Mouse (Mus musculus): Measurements from ENCODE around the gene Prss57. TPM values are rescaled to one million over a fixed set of nuclear protein-coding genes. Genes with fewer than 3 reads are reported as not detected.
"Not testable (repeated sequence)": the region's sequence is repeated elsewhere in the genome, so short reads cannot be mapped to it uniquely, and the experiment has no call there.

Prss57 gene
- polyA plus RNA-seq, 1 experiment from 2014 or later, result 0.62 TPM

DNA sequence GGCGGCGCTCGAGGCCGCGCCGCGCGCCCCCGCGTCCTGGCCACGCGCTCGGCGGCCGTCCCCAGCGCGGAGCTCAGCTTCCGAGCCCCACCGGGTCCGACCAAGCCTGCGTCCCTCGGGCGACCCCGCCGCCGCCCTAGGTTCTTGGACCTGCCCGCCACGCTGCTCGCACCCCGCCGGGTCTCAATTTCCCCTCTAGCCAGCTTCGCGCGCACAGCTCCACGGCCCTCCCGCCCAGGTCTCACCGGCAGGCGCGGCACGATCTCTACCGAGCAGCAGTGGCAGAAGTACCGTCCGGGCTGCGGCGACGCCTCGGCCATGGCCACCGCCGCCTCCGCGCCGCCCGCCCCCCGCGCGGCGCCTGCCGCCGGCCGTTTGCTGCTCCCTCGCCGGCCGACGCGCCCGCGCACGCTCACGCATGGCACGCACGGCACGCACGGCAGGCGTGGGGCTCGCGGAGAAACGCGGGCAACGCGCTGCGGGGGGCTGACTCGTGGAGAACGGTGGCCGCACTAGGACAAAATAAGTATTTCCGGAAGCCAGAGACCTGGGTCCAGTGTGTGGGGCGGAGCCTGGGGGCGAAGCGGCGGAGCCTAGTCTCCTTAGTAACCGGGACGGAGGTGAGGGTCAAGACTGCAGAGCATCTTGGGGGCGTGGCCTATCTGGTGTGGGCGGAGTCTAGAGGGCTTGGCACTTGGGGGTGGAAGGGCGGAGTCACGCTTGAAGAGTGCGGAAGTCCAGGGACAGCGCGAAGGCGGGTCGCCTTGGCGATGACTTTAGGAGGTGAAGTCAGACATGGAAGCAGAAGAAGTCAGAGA is 24.0 kb downstream of the Prss57 start, which contains the start of gene Rnf126:
Gene Rnf126, minus strand, starts transcription at position 445 of the 818 bp plus-strand sequence.
- ATAC-seq, result peak; percentile 82
- peak within 1 kb of the TSS; percentile 71 for H3K4me2 ChIP-seq (ENCODE audit: low read length)
- peaks cover 31% of the 10 kb centered on the region for H3K4me1 ChIP-seq (replicated peaks; ENCODE audit: control insufficient read depth, insufficient read depth, low read length)
- H3K27ac ChIP-seq (ENCODE audit: low read length), result peak within 1 kb of the TSS; percentile 95
- peak within 1 kb of the TSS; percentile 94 for H3K9ac ChIP-seq (replicated peaks; ENCODE audit: low read depth, low read length)
- under 1% methylated on average over 100 of the region's 101 CpGs for WGBS
- H3K36me3 ChIP-seq (ENCODE audit: control insufficient read depth, insufficient read depth), result peaks cover 3% of the 10 kb centered on the region; the same call in 1 of the 2 replicates
- no peaks in the 10 kb centered on the region for H3K27me3 ChIP-seq (replicated peaks; ENCODE audit: control insufficient read depth, insufficient read depth, low read length)
- H3K4me3 ChIP-seq (replicated peaks; ENCODE audit: low read length), result peak within 1 kb of the TSS; percentile 94
- H3K9me3 ChIP-seq (ENCODE audit: control insufficient read depth, low read length), result no peaks in the 10 kb centered on the region

DNA sequence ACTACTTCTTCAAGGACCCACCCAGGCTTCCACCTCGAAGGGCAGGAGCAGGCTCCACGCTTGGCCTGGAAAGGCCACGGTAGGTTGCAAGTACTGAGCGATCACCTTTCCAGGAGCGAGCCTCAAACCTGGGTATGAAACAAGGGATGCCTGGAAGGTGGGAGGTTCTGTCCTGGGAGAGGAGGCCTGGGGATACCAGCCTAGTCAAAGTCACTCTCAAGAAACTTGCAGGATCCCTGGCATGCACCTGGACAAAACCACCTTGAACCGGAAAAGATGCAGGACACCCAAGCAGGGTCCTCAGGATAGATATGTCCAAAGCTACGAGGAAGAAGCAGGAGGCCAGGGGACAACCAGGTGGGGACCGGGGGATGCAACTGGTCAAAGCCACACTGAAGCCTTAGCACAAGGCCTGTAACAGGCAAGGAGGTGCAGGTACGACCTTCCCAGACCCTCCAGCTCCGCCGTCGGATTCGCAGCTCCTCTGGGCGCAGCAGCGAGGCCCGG is 24.7 kb downstream of the Prss57 start:
- peaks cover 9% of the 10 kb centered on the region for H3K36me3 ChIP-seq (ENCODE audit: control insufficient read depth, insufficient read depth)
- H3K9ac ChIP-seq (replicated peaks; ENCODE audit: low read depth, low read length), result peak overlapping the region; percentile 94
- no peaks in the 10 kb centered on the region for H3K9me3 ChIP-seq (ENCODE audit: control insufficient read depth, low read length)
- peak overlapping the region; percentile 95 for H3K27ac ChIP-seq (ENCODE audit: low read length)
- ATAC-seq, result no peak
- H3K4me1 ChIP-seq (replicated peaks; ENCODE audit: control insufficient read depth, insufficient read depth, low read length), result peaks cover 31% of the 10 kb centered on the region
- H3K4me3 ChIP-seq (replicated peaks; ENCODE audit: low read length), result peak overlapping the region; percentile 94
- peak overlapping the region; percentile 71 for H3K4me2 ChIP-seq (ENCODE audit: low read length)
- no peaks in the 10 kb centered on the region for H3K27me3 ChIP-seq (replicated peaks; ENCODE audit: control insufficient read depth, insufficient read depth, low read length)
- 6% methylated on average over 16 of the region's 16 CpGs for WGBS

DNA sequence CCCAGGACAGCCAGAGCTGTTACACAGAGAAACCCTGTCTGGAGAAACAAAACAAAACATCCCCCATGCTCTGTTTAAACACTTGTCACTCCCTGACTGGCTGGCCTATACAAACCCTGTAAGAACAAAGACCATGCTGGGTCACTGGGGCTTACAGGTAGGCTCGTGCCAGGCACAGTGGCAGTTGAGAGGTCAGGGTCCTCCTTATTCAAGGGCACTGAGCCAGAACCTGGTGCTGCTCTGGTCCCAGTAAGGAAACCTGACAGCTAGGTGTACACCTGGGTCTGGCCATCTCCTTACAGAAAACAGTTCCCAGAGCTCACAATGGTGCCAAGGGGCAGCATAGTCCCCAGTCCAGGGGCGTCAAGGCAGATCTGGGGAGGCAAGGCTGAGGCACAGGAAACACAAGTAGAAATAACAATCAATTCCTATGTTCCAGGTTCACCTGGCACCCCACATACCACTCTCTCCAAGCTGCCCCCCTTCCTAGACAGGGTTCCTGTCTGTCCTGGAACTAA is 25.5 kb downstream of the Prss57 start:
- no peak for ATAC-seq
- H3K27me3 ChIP-seq (replicated peaks; ENCODE audit: control insufficient read depth, insufficient read depth, low read length), result no peaks in the 10 kb centered on the region
- peaks cover 15% of the 10 kb centered on the region for H3K36me3 ChIP-seq (ENCODE audit: control insufficient read depth, insufficient read depth)
- H3K9ac ChIP-seq (replicated peaks; ENCODE audit: low read depth, low read length), result peak overlapping the region; percentile 94
- H3K4me3 ChIP-seq (replicated peaks; ENCODE audit: low read length), result peak overlapping the region; percentile 94
- H3K4me2 ChIP-seq (ENCODE audit: low read length), result peak overlapping the region; percentile 71
- 57% methylated on average over 2 of the region's 2 CpGs for WGBS
- H3K9me3 ChIP-seq (ENCODE audit: control insufficient read depth, low read length), result no peaks in the 10 kb centered on the region
- H3K27ac ChIP-seq (ENCODE audit: low read length), result no peak overlapping the region
- peaks cover 31% of the 10 kb centered on the region for H3K4me1 ChIP-seq (replicated peaks; ENCODE audit: control insufficient read depth, insufficient read depth, low read length)

GRCm38 (mm10) chr10:79764234-79764633 is 26.5 kb downstream of the Prss57 start:
- Histone ChIP-seq H3K9ac (replicated peaks; ENCODE audit: low read depth, low read length) (no peak overlapping the region), H3K4me2 (ENCODE audit: low read length) (no peak overlapping the region), H3K4me3 (replicated peaks; ENCODE audit: low read length) (no peak overlapping the region), H3K4me1 (replicated peaks; ENCODE audit: control insufficient read depth, insufficient read depth, low read length) (peaks cover 31% of the 10 kb centered on the region), H3K27me3 (replicated peaks; ENCODE audit: control insufficient read depth, insufficient read depth, low read length) (no peaks in the 10 kb centered on the region), H3K27ac (ENCODE audit: low read length) (no peak overlapping the region), H3K9me3 (ENCODE audit: control insufficient read depth, low read length) (no peaks in the 10 kb centered on the region), H3K36me3 (ENCODE audit: control insufficient read depth, insufficient read depth) (peaks cover 17% of the 10 kb centered on the region)
- no peak for ATAC-seq
- WGBS, result 89% methylated on average over 7 of the region's 7 CpGs

- no peak overlapping the region for H3K9ac ChIP-seq (replicated peaks; ENCODE audit: low read depth, low read length)
- ATAC-seq, result no peak
- H3K4me3 ChIP-seq (replicated peaks; ENCODE audit: low read length), result no peak overlapping the region
- peaks cover 28% of the 10 kb centered on the region for H3K36me3 ChIP-seq (ENCODE audit: control insufficient read depth, insufficient read depth)
- no peaks in the 10 kb centered on the region for H3K27me3 ChIP-seq (replicated peaks; ENCODE audit: control insufficient read depth, insufficient read depth, low read length)
- no peak overlapping the region for H3K27ac ChIP-seq (ENCODE audit: low read length)
- WGBS, result 91% methylated on average over 3 of the region's 3 CpGs
- H3K9me3 ChIP-seq (ENCODE audit: control insufficient read depth, low read length), result no peaks in the 10 kb centered on the region
- H3K4me2 ChIP-seq (ENCODE audit: low read length), result no peak overlapping the region
- H3K4me1 ChIP-seq (replicated peaks; ENCODE audit: control insufficient read depth, insufficient read depth, low read length), result peaks cover 23% of the 10 kb centered on the region
These were observed 27.9 kb downstream of the Prss57 start for GRCm38 (mm10) chr10:79762875-79763274.

- Histone ChIP-seq H3K4me3 (replicated peaks; ENCODE audit: low read length) (no peak overlapping the region), H3K27me3 (replicated peaks; ENCODE audit: control insufficient read depth, insufficient read depth, low read length) (no peaks in the 10 kb centered on the region), H3K27ac (ENCODE audit: low read length) (no peak overlapping the region), H3K9ac (replicated peaks; ENCODE audit: low read depth, low read length) (no peak overlapping the region), H3K36me3 (ENCODE audit: control insufficient read depth, insufficient read depth) (peaks cover 31% of the 10 kb centered on the region), H3K4me1 (replicated peaks; ENCODE audit: control insufficient read depth, insufficient read depth, low read length) (peaks cover 13% of the 10 kb centered on the region), H3K9me3 (ENCODE audit: control insufficient read depth, low read length) (no peaks in the 10 kb centered on the region), H3K4me2 (ENCODE audit: low read length) (no peak overlapping the region)
- 98% methylated on average over 11 of the region's 11 CpGs for WGBS
- no peak for ATAC-seq
These were observed 30.1 kb downstream of the Prss57 start for GRCm38 (mm10) chr10:79760603-79761143.

DNA sequence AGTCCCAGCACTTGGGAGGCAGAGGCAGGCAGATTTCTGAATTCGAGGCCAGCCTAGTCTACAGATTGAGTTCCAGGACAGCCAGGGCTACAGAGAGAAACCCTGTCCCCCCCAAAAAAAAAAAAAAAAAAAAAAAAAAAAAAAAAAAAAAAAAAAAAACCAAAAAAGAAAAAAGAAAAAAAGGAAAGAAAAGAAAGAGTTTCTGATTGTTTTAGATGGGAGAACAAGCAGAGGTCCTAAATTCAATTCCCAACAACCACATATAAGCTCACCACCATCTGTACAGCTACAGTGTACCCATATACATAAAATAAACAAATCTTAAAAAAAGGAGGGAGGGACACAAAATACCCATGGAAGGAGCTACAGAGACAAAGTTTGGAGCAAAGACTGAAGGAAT is 31.1 kb downstream of the Prss57 start:
- H3K9ac ChIP-seq (replicated peaks; ENCODE audit: low read depth, low read length); H3K4me1 ChIP-seq (replicated peaks; ENCODE audit: control insufficient read depth, insufficient read depth, low read length); H3K27me3 ChIP-seq (replicated peaks; ENCODE audit: control insufficient read depth, insufficient read depth, low read length); H3K4me2 ChIP-seq (ENCODE audit: low read length); H3K4me3 ChIP-seq (replicated peaks; ENCODE audit: low read length); H3K9me3 ChIP-seq (ENCODE audit: control insufficient read depth, low read length); H3K27ac ChIP-seq (ENCODE audit: low read length); ATAC-seq: not testable (repeated sequence)
- 100% methylated on average over 1 of the region's 1 CpGs for WGBS
- peaks cover 31% of the 10 kb centered on the region for H3K36me3 ChIP-seq (ENCODE audit: control insufficient read depth, insufficient read depth)

GRCm38 (mm10) chr10:79756660-79757059 is 34.1 kb downstream of the Prss57 start:
- Histone ChIP-seq H3K36me3 (ENCODE audit: control insufficient read depth, insufficient read depth) (peaks cover 28% of the 10 kb centered on the region), H3K4me3 (replicated peaks; ENCODE audit: low read length) (no peak overlapping the region), H3K27me3 (replicated peaks; ENCODE audit: control insufficient read depth, insufficient read depth, low read length) (no peaks in the 10 kb centered on the region), H3K9ac (replicated peaks; ENCODE audit: low read depth, low read length) (no peak overlapping the region), H3K9me3 (ENCODE audit: control insufficient read depth, low read length) (no peaks in the 10 kb centered on the region), H3K4me2 (ENCODE audit: low read length) (no peak overlapping the region), H3K4me1 (replicated peaks; ENCODE audit: control insufficient read depth, insufficient read depth, low read length) (peaks cover 6% of the 10 kb centered on the region; the same call in 1 of the 2 replicates), H3K27ac (ENCODE audit: low read length) (no peak overlapping the region)
- WGBS, result 88% methylated on average over 24 of the region's 24 CpGs
- ATAC-seq, result no peak

DNA sequence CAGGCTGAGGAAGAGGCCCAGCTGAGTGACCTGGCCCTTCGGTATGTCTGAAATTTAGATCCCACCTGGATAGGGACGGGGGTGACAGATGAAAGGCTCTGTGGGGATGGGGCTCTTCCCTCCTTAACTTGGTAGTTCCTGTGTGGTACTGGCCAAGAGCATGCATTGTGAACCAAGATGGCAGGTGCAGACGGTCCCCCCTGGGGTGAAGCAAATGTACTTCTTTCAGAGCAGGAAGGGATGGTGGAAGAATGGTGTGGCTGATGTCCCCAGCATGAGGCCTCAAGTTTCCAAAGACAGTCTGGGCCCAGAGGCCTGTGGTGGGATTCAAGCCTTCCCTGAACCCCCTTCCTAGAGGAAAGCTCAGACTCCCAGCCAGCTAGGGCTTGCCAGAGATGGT is 34.9 kb downstream of the Prss57 start:
- Histone ChIP-seq H3K9ac (replicated peaks; ENCODE audit: low read depth, low read length) (no peak overlapping the region), H3K9me3 (ENCODE audit: control insufficient read depth, low read length) (no peaks in the 10 kb centered on the region), H3K4me3 (replicated peaks; ENCODE audit: low read length) (no peak overlapping the region), H3K36me3 (ENCODE audit: control insufficient read depth, insufficient read depth) (peaks cover 20% of the 10 kb centered on the region), H3K27ac (ENCODE audit: low read length) (no peak overlapping the region), H3K27me3 (replicated peaks; ENCODE audit: control insufficient read depth, insufficient read depth, low read length) (no peaks in the 10 kb centered on the region), H3K4me1 (replicated peaks; ENCODE audit: control insufficient read depth, insufficient read depth, low read length) (peaks cover 6% of the 10 kb centered on the region; the same call in 1 of the 2 replicates), H3K4me2 (ENCODE audit: low read length) (no peak overlapping the region)
- ATAC-seq, result no peak
- WGBS, result 91% methylated on average over 3 of the region's 3 CpGs
